Mouse (Mus musculus): ENCODE results near the gene Fndc3b.

DNA sequence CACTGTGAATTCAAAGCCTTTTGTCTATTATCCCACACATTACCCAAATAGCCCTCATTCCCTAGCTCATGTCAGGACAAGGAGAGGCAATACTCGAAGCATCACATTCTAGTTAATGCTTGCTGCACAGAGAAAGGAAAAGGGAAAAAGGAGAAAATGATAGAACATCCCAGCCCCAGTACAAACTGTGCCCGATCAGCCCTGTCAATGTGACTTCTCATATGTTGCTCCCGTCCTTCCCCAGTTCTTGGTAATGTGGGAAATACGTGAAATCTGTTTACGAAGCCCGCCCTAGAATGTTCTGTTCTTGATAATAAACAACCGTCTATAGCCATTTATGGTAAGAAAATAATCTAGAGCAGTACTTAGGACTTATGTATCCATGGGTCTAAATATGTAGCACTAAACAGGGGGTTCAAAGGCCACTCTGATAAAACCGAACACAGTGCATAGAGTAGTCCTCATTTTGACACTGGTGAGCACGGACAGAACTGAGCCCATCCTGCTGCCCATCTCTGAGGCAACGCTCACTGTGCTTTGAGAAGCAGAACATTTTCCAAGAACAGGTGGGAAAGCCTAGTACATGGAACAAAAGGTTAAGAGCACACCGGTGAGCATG is 286.9 kb downstream of the Fndc3b start:
- no peak for TF ChIP-seq KAT2A (IDR thresholded peaks at IDR 0.05; ENCODE audit: insufficient replicate concordance, low read length)
- no peak for TF ChIP-seq TCF12 (IDR thresholded peaks at IDR 0.05; ENCODE audit: low read depth, low read length)
- TF ChIP-seq POLR2A (IDR thresholded peaks at IDR 0.05; ENCODE audit: low read depth, low read length): no peak
- TF ChIP-seq CTCF (conservative IDR thresholded peaks at IDR 0.05 in 1 of 2, IDR thresholded peaks at IDR 0.05 in 1 of 2; ENCODE audit: low read depth in 2 of 2, low read length in 2 of 2): no peak
- no peak for TF ChIP-seq EP300 (IDR thresholded peaks at IDR 0.05; ENCODE audit: low read length)
- no peak for TF ChIP-seq MAX (IDR thresholded peaks at IDR 0.05; ENCODE audit: low read length)
- no peak for TF ChIP-seq SMC3 (IDR thresholded peaks at IDR 0.05; ENCODE audit: low read depth, low read length)
- TF ChIP-seq CHD2 (IDR thresholded peaks at IDR 0.05; ENCODE audit: low read length): no peak
- no peak for TF ChIP-seq GABPA (IDR thresholded peaks at IDR 0.05; ENCODE audit: insufficient replicate concordance, low read depth, low read length)
- TF ChIP-seq IRF4 (IDR thresholded peaks at IDR 0.05; ENCODE audit: low read depth, low read length): no peak
- TF ChIP-seq ELF1 (IDR thresholded peaks at IDR 0.05; ENCODE audit: low read depth, low read length): no peak
